Mouse (Mus musculus) CD4-positive helper T cell, adult 2 months (primary cell): ENCODE measurements around the gene Lmo2.

Experiments used
- DNase-seq: peaks from one replicate; pipeline ENCODE4 v3.0.0-alpha.2; 2012; ENCODE audit warnings: low read depth, missing footprints, low spot score

The Lmo2 gene

DNA sequence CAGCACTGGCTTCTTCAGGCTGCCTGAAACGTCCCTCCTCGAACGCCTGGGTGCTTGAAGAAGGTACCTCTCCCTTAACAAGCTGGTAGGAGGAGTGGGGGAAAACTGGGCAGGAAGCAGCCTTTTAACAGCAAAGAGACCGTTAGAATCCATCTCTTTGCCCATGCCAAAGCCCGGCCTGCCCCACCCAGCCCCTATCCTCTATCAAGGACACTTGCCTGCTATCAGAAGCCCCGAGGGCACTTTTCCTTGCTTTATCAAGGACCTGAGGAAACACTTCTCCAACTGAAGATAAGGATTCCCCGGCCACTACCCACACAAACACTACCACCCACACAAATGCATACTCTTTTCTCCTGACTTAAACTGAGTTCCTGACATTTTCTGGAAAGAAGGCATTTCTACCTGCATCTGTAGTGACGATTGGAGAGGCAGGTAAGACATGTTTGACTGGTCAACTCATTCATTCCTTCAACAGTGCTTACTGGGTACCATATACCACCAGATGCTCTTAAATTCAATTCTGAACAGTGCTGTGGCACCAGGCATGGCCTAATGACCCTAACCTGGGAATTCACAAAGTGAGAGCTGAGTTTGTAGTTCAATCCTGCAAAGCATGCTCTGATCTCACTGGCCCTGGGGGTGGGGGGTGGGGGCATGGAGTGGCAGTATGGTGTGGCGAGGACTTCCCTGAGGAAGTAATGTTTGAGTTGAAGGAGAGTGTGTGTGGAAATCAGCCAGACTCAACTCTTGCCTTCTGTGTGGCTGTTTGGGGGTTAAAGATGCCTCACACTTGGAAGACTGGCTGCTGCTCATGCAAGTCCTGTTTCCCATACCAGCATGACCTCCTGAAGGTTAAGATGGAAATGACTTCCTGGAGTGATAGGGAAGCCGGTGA, at the start of gene Lmo2:
Lmo2 (plus strand) TSS at position 338 of the 898 bp plus-strand sequence.
- DNase-seq, result no peak

DNA sequence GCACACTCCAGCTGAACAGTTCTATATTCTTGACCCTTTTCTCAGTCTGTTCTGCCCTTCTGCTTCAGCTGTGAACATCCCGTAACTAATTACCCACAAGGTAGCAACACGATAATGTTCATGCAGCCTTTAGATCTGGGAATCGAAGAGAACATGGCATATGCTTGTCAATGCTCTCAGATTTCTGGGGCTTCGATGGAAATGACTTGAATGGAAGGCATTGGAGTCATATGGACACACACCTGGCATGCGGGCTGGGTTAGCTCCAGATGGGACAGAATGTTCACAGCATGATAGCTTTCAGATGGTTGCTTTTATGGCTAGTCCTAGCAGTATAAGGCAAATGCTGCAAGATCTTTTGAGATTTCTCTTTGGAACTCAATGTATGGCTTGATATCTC, 47.2 kb upstream of the Lmo2 start:
- no peak for DNase-seq

DNA sequence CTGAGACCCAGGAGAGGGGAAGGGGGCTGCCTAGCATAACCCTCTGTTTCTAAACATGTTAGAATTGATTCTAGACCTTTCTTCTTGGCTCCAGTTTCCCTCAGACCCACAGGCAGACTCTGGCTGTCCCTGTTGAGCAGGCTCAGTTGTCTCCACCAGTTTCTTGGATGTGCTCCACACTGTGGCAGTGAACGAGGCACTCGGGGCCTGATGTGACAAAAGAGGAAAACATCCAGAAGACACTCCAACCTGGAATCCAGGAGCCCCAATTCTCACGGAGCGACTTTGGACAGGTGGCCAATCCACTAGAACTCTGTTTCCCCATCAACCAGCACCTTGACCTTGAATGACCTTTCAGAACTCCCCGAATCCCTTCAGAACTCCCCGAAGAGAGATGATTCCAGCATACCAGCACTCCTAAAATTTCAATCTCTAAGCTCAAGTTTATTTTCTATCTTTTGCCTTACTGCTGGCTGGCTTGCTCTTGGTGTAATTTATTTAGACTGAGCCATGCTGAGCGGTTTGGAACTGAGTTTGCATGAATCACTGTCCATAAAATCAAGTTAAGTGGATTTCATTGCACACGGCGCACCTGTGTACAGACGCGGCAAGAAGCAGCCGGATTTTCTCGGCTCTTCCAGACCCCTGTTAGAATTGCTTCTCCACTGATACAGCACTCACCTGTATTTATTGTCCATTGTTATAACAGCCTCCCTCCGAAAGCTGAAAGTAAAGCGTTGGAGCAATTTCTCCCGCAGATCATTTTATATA, 45.1 kb upstream of the Lmo2 start:
- DNase-seq, result no peak

DNA sequence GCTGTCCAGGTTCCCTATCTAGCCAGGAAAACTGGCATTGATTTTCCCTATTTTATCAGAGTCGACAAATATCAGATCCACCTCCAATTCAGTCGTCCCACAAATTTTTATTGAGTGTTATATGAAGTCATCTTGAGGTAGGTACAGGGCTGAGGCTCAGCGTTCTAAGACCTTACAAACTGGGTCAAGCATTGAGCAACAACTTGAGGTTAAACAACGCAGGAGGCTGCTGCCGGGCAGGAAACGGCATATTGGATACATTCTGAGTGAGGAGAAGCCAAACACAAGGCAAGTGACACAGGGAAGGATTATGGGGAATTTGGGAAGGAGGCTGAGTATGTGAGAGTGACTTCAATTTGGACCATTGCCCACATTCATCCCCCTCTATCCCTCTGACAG, 44.5 kb upstream of the Lmo2 start:
- DNase-seq, result no peak

DNA sequence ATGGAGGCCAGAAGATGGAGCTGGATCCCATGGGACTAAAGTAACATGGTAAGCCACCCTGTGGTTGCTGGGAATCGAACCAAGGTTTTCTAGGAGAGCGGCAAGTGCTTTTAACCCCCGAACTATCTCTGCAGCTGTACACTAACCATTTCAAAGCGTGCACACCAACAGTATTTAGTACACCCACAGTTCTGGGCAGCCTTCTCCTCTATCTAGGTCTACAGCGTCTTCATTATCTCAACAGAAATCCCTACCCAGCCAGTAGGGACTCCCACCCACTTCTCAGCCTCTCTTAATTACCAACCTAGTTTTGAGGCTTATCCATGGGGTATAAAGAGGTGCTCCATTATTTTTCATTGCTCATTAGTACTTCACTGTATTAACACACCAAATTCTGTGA, 41.7 kb upstream of the Lmo2 start:
- DNase-seq, result no peak

DNA sequence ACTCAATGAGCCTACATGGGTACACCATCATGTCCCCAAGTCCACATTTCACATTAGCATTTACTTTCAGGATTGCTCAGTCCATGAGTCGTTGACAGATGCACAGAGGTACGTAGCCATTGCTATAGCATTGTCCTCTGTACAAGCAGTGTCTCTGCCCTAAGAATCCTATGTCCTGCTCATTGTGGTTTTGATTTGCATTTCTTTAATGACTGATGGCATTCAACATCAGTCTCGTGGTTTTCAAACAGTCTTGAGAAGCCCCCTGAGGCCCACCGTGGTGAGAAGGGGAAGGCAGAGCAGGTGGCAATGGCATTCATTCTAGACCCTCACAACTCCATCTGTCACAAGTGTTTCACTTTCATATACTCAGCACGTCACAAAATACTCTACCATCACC, 40.4 kb upstream of the Lmo2 start:
- DNase-seq, result no peak

DNA sequence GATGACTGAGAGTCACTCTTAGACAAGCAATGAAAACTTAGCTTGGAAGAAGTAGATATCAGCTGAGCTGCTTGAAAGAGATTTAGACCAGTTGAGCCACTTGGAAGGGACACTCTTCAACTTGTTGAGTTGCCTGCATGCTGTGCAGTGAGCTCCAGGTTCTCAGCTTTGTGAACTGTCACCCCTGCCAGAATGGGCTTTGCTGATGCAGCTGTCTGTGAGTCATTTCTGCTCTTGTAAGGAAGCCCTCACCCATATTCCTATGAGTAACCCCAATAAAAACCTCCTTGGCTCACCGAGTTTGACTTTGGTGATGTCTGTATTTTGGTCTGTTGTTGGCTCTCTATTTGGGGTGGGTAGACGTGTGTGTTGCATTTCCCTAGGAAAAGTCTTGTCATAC, 39.4 kb upstream of the Lmo2 start:
- DNase-seq, result no peak

DNA sequence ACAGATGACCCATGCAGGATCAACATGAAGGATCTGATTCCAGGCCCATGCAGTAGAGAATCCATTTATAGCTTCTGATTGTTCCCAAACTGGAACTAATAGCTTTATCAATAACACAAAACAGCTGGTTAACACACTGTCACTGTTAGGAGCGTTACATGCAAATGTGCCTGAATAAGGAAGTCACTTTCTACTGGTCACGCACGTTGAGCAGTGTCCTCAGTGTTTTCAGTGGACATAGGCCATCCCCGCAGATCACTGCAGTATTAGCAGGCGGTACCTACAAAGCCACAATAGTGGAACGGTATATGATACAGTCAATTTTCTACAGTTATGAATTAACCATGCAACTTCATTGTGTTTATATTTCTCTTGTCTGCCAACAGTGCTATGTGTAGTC, 38.3 kb upstream of the Lmo2 start:
- no peak for DNase-seq

DNA sequence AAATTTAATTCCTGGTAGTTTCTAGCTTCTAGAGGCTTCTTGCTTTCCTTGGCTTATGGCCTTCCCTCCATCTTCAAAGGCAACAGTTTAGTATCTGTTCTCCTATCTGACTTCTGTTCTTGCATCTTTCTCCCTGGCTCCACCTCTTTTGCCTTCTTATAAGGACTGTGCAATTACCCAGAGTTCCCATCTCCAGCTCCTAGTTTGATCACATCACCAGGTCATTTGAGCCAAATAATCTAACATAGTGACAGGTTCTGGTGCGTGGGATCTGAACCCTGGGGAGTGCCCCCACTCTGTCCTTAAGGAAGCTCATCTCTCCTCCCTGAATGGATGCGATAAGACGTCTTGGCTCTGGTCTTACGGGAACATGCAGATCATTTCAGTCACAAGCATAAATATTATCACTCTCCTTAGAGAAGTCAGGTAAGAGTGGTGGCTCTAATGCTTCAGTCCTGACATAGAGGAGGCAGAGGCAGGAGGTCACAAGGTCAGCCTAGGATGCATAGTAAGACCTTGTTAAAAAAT, 31.1 kb upstream of the Lmo2 start:
- no peak for DNase-seq

DNA sequence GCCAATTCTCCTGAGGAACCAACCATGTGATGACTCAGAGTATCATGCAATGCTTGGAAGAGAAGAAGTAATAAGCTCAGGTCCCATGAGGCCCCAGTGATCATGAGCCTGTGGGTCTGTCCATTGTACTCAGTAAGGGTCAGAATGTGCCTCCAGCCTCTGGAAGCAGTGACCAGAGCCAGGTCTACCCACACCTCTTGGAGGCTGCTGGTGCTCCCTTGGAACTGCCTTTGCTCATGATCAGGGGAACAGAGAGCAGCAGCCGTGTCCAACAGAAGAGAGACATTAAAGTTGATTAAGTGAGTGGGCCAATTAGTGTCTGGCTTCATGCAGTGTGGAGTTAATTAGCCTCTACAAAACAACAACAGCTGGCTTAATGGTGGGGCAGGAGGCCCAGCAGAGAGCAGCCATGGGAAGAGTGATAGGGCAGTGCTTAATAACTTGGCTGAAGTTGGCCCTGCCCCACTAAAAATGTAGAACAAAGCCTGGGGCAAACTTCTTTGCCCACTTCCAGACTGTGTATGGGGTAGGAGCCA, 30.1 kb upstream of the Lmo2 start:
- DNase-seq, result no peak

DNA sequence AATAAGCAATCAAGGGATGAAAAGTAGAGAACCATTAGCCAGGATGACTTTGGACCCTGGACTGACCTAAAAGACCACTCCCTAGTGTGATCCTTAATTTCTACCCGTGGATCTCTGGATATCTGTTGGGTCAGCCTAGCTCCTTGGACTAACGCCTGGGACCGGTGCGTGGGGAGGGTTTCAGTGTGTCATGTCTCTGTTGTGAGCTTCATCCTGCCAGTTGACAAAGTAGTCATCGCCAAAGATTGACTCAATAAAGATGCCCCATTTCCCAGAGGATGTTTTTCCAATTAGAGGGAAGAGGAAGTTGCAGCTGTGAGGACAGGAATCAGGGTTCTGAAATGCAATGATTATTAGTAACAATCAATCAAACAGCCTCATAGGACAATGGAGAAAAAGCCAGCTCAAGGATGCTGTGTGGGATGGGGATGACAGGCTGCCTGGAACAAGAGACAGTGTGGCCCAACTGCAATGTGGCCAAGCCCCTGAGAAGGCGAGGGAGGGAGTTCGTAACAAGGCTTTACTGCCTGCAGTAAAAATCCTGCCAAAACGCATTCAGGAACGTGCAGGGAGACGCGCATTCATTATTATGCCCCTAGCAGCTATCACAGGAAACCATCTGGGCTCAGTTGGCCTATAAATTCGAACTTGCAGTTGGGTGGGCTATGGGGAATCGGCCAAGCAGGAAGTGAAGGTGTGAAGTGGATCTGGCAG, 27.3 kb upstream of the Lmo2 start:
- DNase-seq, result no peak

DNA sequence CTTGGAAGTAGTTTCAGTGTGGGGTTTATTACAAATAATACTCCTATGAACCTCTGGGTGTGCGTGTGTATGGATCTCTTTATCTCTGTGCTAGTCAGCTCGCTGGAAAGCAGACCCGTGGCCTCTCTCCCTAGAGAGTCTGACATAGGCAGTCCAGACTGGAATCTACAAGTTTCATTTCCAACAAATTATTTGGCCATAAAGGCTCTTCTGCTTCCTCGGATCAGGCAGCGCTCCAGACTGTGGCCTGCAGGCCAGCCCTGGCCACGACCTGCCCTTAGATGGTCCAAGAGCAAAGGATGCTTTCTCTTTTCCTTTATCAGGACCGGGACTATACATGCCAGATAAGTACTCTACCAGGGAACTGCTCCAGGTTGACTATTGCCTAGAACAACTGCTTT, 26.3 kb upstream of the Lmo2 start:
- no peak for DNase-seq

DNA sequence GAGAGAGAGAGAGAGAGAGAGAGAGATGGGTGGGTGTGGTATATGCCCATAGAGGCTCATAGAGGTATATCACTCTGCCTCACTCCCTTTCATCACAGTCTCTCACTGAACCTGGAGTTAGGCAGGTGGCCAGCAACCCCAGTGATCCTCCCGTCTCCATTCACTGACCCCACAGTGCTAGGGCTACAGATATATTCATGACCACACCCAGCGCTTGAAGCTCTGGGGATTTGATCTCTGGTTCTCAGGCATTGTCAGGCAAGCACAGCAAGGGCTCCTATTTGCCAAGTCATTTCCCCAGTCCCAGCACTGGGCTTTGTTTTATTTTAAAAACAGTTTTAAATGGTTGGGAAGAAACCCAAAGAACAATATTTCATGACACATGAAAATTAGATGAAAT, 25.8 kb upstream of the Lmo2 start:
- no peak for DNase-seq

DNA sequence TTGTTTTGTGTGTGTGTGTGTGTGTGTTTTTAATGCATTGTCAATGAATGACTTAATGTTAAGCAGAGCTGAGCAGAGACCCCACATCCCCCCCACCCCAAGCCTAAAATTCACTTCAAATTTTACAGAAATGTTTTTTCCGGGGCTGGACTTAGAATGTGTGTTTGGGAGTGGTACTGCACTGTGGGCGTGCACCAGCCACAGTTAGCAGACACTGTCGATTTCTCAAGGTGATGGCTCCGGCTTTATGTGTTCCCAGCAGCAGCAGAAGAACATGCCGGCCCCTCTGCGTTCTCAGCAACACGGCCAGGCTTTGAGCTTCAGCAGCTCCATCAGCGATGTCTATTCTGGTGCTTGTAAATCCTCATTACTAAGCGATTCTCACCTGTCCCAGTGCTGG, 25.3 kb upstream of the Lmo2 start:
- DNase-seq, result no peak

DNA sequence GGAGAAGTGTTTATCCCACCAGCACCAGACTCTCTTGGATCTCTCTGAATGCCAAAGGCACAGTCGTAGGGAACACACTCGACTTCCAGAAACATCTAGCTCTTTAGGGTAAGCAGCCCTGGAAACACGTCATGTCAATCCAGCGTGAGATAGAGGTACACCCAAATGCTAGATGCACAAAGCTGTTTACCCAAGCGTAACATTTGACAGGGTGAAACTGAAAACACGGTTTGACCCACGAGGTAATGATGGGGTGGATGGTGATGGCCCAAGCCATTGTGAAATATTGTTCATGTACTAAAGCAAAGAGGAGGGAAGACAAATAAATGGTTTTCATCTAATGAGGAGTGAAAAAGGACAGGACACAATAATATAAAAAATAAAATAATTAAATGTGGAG, 23.5 kb upstream of the Lmo2 start:
- no peak for DNase-seq

DNA sequence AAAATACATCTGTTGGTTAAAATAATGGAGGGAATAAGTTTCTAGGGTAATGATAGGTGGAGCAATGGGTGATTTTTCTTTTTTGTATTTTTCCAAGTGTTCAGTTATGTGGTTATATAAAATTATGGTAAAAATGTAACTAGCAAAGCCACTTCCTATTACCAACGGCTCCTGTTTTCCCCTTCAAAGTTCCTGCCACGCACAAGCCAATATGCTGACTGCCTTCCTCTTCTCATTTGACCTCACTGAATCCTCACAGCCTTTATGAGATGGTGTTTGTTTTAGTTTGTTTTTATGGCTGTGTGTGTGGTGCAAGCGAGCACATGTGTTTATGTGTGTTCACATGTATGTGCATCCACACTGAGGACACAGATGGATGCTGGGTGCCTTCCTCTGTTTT, 23.1 kb upstream of the Lmo2 start:
- no peak for DNase-seq

DNA sequence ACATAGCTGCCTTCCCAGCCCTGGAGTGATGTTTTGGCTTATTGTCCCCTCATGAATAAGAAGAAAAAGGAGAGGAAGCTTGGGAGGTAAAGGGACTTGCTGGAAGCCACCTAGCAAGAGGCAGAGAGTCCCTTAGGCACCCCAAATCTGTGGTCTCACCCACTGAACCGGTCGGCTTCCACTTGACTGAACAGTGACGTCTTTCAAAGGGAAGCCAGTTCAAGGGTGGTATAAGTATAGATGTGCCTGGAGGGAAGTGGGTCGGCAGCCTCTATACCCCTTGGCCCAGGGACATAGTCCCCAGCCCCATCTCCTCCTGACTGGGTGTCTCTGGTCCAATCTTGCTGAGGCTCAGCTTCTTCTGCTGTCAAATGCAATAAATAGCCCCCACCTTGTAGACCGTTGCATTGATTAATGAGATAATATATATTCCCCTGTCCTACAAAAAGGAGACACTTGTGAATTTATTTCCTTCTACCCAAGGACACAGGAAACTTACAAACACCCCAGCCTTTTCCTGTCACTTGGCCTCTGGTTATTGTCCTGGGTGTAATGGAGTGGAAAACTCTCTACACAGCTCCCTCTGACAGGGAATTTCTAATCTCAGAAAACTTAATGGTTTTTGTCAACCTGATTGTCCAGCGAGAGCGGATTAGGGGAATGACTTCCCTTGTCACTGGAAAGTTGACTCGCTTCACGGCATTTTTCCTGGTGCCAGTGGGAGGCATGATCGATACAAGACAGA, 21.9 kb upstream of the Lmo2 start:
- no peak for DNase-seq

DNA sequence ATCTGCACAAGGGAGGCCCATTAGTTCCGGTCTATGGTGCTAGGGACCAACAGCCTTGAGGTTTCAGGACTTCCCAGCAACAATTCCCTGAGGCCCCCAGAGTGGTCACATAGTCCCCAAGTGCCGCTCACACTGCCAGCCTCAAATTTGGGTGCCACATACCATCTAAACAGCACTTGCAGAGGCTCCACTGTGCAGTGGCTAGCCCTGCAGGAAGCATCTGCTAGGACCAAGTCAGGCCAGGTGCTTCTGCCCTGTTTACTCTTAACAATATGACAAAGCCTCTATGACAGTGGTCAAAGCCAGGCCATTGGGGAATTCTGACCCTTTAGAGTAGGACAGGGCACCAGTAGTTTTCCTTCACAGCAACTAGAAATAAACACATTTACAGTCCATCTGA, 21.1 kb upstream of the Lmo2 start:
- no peak for DNase-seq

DNA sequence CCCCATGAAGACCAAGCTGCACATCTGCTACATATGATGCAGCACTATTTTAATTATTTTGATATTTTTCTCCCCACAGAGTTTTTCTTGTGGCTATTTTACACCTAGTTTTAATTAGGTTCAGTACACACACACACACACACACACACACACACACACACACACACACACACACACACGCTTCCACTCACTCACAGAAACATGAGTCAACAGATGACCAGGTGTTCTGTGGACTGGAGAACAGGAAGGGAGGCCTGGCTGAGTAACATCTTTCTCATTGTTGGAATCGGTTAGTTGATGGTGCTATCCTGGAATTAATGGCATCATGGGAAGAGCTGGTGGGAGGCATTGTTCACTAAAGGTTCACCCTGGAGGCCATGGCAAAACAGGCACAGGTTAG, 20.1 kb upstream of the Lmo2 start:
- no peak for DNase-seq

DNA sequence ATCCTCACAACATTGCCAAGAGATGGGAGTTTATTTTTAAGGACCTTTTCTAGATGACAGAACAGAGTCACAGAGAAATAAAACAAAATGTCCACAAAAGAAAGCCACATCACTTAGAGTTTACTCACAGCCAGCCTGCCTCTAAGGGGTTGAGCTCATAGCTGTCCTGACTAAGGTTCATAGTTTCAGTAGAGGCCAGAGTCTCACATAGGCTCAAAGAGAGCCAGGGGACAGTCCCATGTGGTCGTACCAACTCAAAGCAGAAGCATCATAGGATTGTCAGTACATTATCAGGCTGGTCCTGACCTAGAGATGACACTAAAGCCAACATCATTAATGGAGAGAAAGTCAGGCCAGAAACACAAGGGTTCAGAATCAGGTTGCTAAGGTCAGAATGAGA, 19.2 kb upstream of the Lmo2 start:
- DNase-seq, result no peak

DNA sequence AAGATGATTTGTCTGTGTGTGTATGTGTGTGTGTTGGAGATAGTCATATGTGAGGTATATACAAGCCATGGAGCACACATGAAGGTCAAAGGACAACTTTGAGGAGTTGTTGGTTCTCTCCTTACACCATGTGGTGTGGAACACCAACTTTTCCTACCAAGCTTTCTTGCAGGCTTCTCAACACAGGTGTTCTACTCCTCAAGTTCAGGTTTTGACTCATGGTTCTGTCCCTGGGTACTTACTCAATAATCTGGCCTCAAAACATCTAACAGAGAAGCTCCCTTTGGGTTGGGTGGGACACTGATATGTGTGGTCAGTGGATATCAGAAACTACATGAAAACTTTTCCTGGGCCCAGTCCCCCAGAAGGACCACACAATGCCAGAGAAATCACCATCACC, 18.8 kb upstream of the Lmo2 start:
- no peak for DNase-seq
